Mouse (Mus musculus) frontal cortex, postnatal 10 days (tissue): ENCODE measurements at regions not wholly inside any gene's neighbourhood (a gene's known extent, or its start where the extent isn't known, plus 50 kb on each side); places are given as distances from the start of the nearest gene placed in this dataset.
A peak's percentile ranks its signal among the peaks of the same experiment; 100 is the strongest.
"Not testable (repeated sequence)": the region's sequence is repeated elsewhere in the genome, so short reads cannot be mapped to it uniquely, and the experiment has no call there.

ENCODE experiments used
- DNase-seq, 2 experiments: peaks; one replicate each; pipeline ENCODE4 v3.0.0; 2022; ENCODE audit warnings: low spot score in 2 of 2, mixed read lengths in 1 of 2

DNA sequence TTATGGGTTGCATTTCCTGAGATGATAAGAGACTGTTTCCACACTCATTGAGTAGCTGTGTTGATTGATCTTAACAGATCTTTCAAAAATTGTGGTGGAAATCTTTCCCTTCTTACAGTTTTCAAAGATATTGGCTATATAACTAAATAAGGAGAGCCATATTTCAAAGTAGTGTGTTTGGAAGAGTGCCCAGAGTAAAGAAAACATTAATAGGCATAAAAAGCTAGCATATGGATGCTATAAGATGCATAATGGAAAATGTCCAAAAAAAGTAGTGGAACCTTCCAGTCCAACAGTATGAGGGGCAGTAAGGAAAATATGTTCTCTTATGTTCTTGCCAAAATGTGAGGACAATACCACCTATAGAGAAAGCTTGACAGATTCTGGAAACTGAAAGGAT, 137.2 kb upstream of the Speer3 start:
- no peak for DNase-seq

- DNase-seq = not testable (repeated sequence)
Measured at GRCm38 (mm10) chr5:13658301-13658700, 133.1 kb upstream of the Speer3 start.

- DNase-seq = no peak
Measured at GRCm38 (mm10) chr5:13659514-13659913, 131.9 kb upstream of the Speer3 start.

DNA sequence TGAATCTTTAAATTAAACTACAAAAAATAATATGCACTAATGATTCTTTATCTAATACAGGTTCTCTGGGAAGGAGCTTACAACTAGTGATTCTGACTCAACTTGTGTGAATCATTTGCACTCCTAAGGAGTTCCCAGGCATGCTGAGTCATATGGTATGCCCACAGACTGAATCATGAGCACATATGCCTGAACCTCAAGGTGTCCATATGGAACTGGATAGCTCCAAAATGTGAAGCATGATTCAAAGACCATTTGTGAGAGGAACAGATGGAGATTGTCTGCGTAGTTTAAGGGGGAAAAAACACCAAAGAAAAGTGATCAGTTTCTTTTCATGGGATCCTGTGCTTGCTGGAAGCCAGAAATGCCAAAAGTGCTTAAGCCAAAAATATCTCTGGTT, 124.0 kb upstream of the Speer3 start:
- DNase-seq = peak; percentile 7 to 14

DNA sequence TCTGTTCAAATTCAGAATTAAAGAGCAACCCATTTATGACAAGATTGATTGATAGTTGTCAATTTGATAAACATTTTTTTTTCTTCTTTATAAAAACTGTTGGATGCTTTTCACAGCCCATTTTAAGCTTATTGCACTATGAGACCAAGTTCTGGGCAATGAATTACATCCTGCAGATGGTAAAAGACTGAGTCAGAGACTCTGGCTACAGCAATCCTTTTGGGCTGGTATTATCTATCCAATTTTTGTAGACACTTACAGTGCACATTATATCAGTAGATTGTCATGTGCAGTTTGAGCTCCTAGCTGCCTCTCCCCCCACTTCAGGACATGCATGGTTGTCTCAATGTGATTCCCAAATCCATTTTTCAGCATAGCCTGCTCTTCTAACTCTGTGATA, 122.6 kb upstream of the Speer3 start:
- DNase-seq = no peak

- no peak for DNase-seq
Measured at GRCm38 (mm10) chr5:13690929-13691806, 100.3 kb upstream of the Speer3 start.

- DNase-seq = no peak
Measured at GRCm38 (mm10) chr5:13694847-13695246, 96.6 kb upstream of the Speer3 start.
